Mouse (Mus musculus): ENCODE results near the gene Mrc1. TPM values are rescaled to one million over a fixed set of nuclear protein-coding genes. Genes with fewer than 3 reads are reported as not detected.

Gene Mrc1
- polyA plus RNA-seq, 1 experiment from 2014 or later = 2.2 TPM

DNA sequence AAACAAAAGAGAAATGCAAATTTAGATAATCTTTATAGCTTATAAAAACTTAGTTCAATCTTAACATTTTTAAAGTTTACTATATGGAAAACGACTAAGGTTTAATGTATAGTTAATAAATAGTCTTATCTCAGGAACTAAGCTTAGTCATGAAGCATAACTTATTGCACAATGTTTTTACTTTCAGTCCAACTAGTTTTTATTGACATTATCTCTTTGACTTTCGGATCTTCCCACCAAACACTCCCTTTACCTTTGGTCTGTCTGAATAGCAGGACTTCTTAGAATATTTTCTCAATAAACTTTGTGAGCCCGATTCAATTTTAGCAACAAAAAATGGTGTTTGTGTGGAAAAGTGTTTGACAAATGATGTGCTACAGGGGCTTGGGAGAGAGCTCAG, 12.5 kb upstream of the Mrc1 start:
- no peaks in the 10 kb centered on the region for H3K27me3 ChIP-seq (replicated peaks; ENCODE audit: low read depth, poor library complexity, severe bottlenecking)
- no peak overlapping the region for H3K4me3 ChIP-seq
- no peak overlapping the region for H3K27ac ChIP-seq (replicated peaks)
- H3K4me1 ChIP-seq = no peaks in the 10 kb centered on the region
- 88% methylated on average over 3 of the region's 3 CpGs for WGBS
- no peaks in the 10 kb centered on the region for H3K9me3 ChIP-seq
- no peak for DNase-seq (ENCODE audit: low spot score)
- no peaks in the 10 kb centered on the region for H3K36me3 ChIP-seq (replicated peaks)

DNA sequence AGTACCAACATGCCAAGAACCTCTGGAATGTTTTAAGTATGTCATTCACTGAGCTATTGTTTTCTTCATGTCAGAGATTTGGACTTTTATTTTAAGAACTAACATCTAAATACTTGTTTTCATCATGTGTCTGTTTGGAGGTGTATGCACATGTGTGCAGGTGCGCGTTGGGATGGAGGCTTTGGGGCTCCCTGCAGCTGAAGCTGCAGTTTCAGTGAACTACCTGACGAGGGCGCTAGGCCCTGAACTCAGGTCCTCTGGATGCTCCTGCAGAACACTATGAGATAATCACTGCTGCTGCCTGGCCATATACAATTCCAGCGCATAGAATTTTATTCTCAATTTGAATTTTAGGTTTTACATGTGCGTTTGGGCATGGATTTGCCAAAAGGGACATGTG, 11.1 kb upstream of the Mrc1 start:
- Histone ChIP-seq H3K4me1 (no peaks in the 10 kb centered on the region), H3K27ac (replicated peaks) (no peak overlapping the region), H3K9me3 (no peaks in the 10 kb centered on the region), H3K36me3 (replicated peaks) (no peaks in the 10 kb centered on the region), H3K4me3 (no peak overlapping the region), H3K27me3 (replicated peaks; ENCODE audit: low read depth, poor library complexity, severe bottlenecking) (no peaks in the 10 kb centered on the region)
- 76% methylated on average over 6 of the region's 6 CpGs for WGBS
- DNase-seq (ENCODE audit: low spot score) = no peak

DNA sequence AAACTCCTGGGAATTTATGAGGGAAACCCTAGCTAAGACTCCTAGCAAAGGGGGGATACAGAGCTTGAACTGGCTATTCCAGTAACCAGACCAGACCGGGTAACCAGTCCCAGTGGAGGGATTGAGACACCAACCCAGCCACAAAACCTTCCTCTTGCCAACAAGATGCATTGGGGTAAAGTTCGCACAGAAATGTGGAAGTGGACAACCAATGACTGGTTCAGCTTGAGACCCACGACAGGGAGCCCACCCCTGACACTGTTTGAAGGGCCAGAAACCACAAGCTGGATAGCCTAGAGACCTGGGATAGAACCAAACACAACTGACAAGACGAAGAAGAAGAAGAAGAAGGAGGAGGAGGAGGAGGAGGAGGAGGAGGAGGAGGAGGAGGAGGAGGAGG, 4.8 kb upstream of the Mrc1 start:
- no peak for DNase-seq (ENCODE audit: low spot score)
- Histone ChIP-seq H3K4me1 (no peaks in the 10 kb centered on the region), H3K9me3 (no peaks in the 10 kb centered on the region), H3K27me3 (replicated peaks; ENCODE audit: low read depth, poor library complexity, severe bottlenecking) (no peaks in the 10 kb centered on the region), H3K4me3 (no peak overlapping the region), H3K36me3 (replicated peaks) (no peaks in the 10 kb centered on the region), H3K27ac (replicated peaks) (no peak overlapping the region)
- WGBS = 80% methylated on average over 4 of the region's 4 CpGs

DNA sequence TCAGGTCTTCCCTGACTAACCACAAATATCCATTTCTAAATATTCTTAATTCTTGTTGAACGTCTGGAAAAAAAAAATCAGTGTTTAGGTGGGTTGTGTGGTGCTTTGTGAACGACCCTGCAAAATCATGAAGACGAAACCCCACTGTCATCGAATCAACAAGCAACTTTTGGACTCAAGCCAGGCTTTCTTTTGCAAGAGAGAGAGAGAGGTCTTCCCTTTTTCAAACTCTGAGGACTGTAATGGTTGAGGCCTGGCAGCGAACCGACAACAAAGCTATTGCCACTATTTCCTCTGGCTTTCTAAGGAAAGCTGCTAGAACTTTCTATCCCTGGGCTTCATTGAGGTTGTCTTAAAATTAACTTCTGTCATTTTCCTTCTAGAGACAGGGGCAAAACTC, 697 bp upstream of the Mrc1 start:
- WGBS = 86% methylated on average over 6 of the region's 6 CpGs
- no peak for DNase-seq (ENCODE audit: low spot score)
- H3K4me3 ChIP-seq = no peak overlapping the region

DNA sequence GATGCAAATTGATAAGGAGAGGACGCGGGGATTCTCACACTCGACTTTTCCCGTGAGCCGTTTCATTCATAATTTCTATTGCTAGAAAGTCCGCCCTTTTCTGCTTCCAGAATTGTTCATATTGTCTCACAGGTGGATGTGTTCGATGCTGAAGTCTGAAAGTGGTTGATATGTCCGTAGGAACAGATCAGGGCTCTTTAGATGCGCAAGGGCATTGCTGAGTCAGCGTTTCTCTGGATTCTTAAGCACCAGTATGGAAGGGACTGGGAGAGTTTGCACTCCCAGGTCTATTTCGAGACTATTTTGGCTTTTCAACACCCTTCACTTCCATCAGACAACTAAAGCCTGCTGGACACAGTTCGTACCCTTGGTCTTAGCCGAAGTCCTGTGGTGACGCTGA, 787 bp downstream of the Mrc1 start:
- Histone ChIP-seq H3K27ac (replicated peaks) (no peak overlapping the region), H3K4me3 (no peak overlapping the region), H3K9me3 (no peaks in the 10 kb centered on the region), H3K27me3 (replicated peaks; ENCODE audit: low read depth, poor library complexity, severe bottlenecking) (no peaks in the 10 kb centered on the region), H3K36me3 (replicated peaks) (no peaks in the 10 kb centered on the region), H3K4me1 (no peaks in the 10 kb centered on the region)
- 90% methylated on average over 14 of the region's 14 CpGs for WGBS
- DNase-seq (ENCODE audit: low spot score) = no peak

More for the DNA sequence above, 697 bp upstream of the Mrc1 start:
- H3K9me3 ChIP-seq = no peaks in the 10 kb centered on the region
- no peaks in the 10 kb centered on the region for H3K36me3 ChIP-seq (replicated peaks)
- H3K4me1 ChIP-seq = no peaks in the 10 kb centered on the region
- no peak overlapping the region for H3K27ac ChIP-seq (replicated peaks)
- no peaks in the 10 kb centered on the region for H3K27me3 ChIP-seq (replicated peaks; ENCODE audit: low read depth, poor library complexity, severe bottlenecking)

DNA sequence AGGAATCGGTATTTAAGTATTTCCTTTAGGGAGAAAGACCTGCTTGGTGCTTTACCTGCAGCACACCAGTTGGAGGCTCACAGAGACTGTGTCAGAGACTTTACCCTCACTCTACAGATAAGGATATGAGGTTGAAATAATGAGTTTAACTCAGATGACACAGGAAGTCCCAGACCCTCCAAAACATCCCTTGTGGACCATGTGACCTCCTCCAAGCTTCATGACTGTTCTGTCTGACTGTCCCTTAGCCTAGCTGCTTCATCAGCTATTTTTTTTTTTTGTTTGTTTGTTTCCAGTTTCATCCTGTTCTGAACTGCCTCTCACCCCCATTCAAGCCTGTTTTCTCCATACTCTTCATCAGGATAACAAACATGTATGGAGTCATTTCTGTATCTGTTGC, 3.7 kb downstream of the Mrc1 start:
- no peak for DNase-seq (ENCODE audit: low spot score)
- Histone ChIP-seq H3K36me3 (replicated peaks) (no peaks in the 10 kb centered on the region), H3K4me3 (no peak overlapping the region), H3K9me3 (no peaks in the 10 kb centered on the region), H3K4me1 (no peaks in the 10 kb centered on the region), H3K27ac (replicated peaks) (no peak overlapping the region), H3K27me3 (replicated peaks; ENCODE audit: low read depth, poor library complexity, severe bottlenecking) (no peaks in the 10 kb centered on the region)
- WGBS = 88% methylated on average over 1 of the region's 1 CpGs

DNA sequence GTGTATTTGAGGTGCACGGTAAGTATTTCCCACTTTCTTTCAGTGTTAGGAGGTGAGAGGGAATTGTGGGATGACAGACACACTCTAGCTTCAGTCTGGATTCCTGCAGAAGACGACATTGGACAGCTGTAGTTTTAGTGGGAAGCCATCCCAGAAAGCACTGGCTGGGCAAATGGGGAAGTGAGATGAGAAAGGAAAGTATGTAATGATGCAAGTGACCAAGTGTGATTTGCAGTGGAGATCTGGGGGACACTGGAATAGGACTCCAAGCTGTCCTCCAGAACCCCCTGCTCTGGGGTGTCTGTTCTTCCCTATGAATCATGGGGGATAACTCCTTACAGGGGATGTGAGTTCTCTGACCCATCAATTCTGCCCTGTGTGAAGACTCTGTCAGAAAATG, 4.8 kb downstream of the Mrc1 start:
- 84% methylated on average over 2 of the region's 2 CpGs for WGBS
- no peaks in the 10 kb centered on the region for H3K4me1 ChIP-seq
- H3K36me3 ChIP-seq (replicated peaks) = no peaks in the 10 kb centered on the region
- no peak overlapping the region for H3K4me3 ChIP-seq
- DNase-seq (ENCODE audit: low spot score) = no peak
- no peaks in the 10 kb centered on the region for H3K9me3 ChIP-seq
- no peak overlapping the region for H3K27ac ChIP-seq (replicated peaks)
- H3K27me3 ChIP-seq (replicated peaks; ENCODE audit: low read depth, poor library complexity, severe bottlenecking) = no peaks in the 10 kb centered on the region

DNA sequence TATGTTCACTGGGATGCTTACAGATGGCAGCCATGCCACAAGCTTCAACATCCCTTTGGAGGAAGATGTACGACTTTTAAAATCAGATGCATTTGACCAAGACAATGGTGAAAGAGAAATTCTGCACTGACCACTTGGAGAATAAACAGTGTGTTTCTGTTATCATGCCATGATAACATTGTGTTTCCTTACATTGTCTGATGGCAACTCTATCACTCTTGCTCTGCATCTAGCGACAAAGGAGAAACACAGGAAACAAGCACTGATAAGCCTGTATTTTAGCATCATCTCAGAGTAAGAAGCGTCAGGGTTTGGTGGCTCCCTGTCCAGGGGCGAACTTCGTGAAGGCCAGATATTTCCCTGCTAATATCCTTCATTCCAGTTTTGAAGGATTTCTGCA, 6.1 kb downstream of the Mrc1 start:
- no peaks in the 10 kb centered on the region for H3K36me3 ChIP-seq (replicated peaks)
- whole genome bisulfite sequencing = 90% methylated on average over 5 of the region's 5 CpGs
- no peak overlapping the region for H3K4me3 ChIP-seq
- H3K27me3 ChIP-seq (replicated peaks; ENCODE audit: low read depth, poor library complexity, severe bottlenecking) = no peaks in the 10 kb centered on the region
- H3K4me1 ChIP-seq = no peaks in the 10 kb centered on the region
- H3K9me3 ChIP-seq = no peaks in the 10 kb centered on the region
- DNase-seq (ENCODE audit: low spot score) = no peak
- no peak overlapping the region for H3K27ac ChIP-seq (replicated peaks)

DNA sequence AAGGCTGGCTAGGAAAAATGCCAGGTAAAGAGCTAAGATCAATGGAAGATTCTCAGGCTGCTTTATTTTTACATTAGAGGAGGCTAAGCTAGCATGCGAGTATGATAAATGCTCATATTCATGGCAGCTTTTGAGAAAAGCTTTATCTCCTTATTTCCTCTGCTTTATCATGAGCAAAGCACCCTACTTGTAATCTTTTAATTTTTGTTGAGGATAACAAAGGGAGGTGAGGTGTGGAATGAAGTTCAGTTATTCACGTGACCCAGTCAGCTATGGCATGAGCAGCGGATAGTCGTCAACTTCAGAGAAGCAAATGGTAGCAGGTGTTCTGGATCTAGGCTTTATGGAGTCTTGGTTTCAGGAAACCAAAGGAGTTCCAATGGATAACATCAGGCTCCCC, 7.7 kb downstream of the Mrc1 start:
- no peak for DNase-seq (ENCODE audit: low spot score)
- H3K9me3 ChIP-seq = no peaks in the 10 kb centered on the region
- no peaks in the 10 kb centered on the region for H3K36me3 ChIP-seq (replicated peaks)
- no peaks in the 10 kb centered on the region for H3K27me3 ChIP-seq (replicated peaks; ENCODE audit: low read depth, poor library complexity, severe bottlenecking)
- H3K4me1 ChIP-seq = no peaks in the 10 kb centered on the region
- 88% methylated on average over 4 of the region's 4 CpGs for WGBS
- H3K27ac ChIP-seq (replicated peaks) = no peak overlapping the region
- no peak overlapping the region for H3K4me3 ChIP-seq

DNA sequence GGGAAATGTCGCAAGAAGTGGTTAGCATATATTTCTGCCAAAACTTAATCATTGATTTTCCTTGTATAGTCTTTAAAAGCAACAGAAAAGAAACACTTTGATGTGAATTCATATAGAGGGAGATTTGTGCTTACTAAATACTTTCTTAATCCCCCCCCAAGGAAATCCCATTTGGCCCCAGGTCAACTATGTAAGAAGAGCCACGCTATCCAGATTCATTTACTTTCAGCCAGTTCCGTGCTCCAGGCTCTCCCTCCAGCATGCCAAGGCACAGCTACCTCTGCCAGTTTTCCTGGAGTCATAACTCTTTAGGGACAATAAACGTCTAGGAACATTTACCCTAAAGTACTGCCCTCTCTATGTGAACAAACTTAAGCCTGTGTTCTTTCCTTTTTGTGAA, 8.5 kb downstream of the Mrc1 start:
- no peaks in the 10 kb centered on the region for H3K4me1 ChIP-seq
- no peak for DNase-seq (ENCODE audit: low spot score)
- 69% methylated on average over 4 of the region's 4 CpGs for WGBS
- H3K4me3 ChIP-seq = no peak overlapping the region
- no peak overlapping the region for H3K27ac ChIP-seq (replicated peaks)
- H3K27me3 ChIP-seq (replicated peaks; ENCODE audit: low read depth, poor library complexity, severe bottlenecking) = no peaks in the 10 kb centered on the region
- no peaks in the 10 kb centered on the region for H3K9me3 ChIP-seq
- H3K36me3 ChIP-seq (replicated peaks) = no peaks in the 10 kb centered on the region

DNA sequence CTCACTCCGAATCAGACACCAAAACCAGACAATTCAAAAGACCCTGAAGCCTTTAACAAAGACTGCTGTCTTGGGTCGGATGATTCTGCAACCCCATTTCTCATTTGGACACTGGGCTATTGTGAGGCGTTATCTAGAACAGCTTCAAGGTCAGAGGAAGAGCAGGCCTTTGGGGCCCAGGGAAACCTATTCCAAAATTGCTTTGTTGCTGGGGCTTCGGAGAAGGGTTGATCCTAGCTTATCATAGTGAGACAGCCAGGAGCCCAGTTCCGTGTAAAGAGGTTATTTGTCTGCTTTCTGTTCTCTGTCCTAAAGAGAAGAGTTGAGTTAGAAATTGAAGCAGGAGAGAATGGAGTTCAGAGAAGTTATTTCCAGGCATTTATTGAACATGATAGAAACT, 10.0 kb downstream of the Mrc1 start:
- no peak for DNase-seq (ENCODE audit: low spot score)
- WGBS = 65% methylated on average over 5 of the region's 5 CpGs

DNA sequence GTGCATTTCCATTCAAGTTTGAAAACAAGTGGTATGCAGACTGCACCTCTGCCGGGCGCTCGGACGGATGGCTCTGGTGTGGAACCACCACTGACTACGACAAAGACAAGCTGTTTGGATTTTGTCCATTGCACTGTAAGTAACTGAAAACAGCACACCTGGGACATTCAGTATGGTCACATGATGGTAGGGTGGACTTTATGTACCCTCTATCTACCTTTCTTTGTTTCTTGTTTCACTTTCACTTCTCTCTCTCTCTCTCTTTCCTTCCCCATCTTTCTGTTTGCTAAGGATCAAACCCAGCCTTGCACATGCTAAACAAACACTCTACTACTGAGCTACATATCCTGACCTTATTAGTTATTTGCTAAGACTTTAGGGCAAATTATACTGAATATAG, 15.0 kb downstream of the Mrc1 start:
- no peaks in the 10 kb centered on the region for H3K4me1 ChIP-seq
- DNase-seq (ENCODE audit: low spot score) = no peak
- H3K27ac ChIP-seq (replicated peaks) = no peak overlapping the region
- WGBS = 91% methylated on average over 5 of the region's 5 CpGs
- no peaks in the 10 kb centered on the region for H3K36me3 ChIP-seq (replicated peaks)
- H3K27me3 ChIP-seq (replicated peaks; ENCODE audit: low read depth, poor library complexity, severe bottlenecking) = no peaks in the 10 kb centered on the region
- H3K4me3 ChIP-seq = no peak overlapping the region
- H3K9me3 ChIP-seq = no peaks in the 10 kb centered on the region

More for the DNA sequence above, 10.0 kb downstream of the Mrc1 start:
- no peaks in the 10 kb centered on the region for H3K4me1 ChIP-seq
- H3K4me3 ChIP-seq = no peak overlapping the region
- H3K36me3 ChIP-seq (replicated peaks) = no peaks in the 10 kb centered on the region
- no peaks in the 10 kb centered on the region for H3K9me3 ChIP-seq
- no peaks in the 10 kb centered on the region for H3K27me3 ChIP-seq (replicated peaks; ENCODE audit: low read depth, poor library complexity, severe bottlenecking)
- no peak overlapping the region for H3K27ac ChIP-seq (replicated peaks)

DNA sequence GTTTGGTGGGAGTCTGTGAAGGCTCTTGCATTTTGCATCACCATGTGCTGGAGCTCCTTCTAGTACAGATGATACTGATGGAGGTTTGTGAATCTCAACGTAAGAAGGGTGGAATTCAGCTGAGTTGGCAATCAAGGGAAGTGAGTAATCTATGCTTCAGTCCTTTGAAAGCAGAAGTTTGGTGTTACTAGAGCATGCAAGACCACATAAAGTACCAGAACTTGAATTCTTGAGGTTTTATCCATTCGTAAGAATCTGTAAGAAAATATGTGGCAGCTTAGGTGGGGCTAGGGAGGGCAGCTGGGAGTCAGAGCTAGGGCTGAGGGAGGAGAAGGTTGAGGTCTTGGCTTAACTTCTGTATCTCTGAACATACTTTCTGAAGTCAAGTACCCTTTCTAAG, 15.5 kb downstream of the Mrc1 start:
- WGBS = 86% methylated on average over 2 of the region's 2 CpGs
- no peak overlapping the region for H3K27ac ChIP-seq (replicated peaks)
- no peaks in the 10 kb centered on the region for H3K4me1 ChIP-seq
- H3K36me3 ChIP-seq (replicated peaks) = no peaks in the 10 kb centered on the region
- H3K27me3 ChIP-seq (replicated peaks; ENCODE audit: low read depth, poor library complexity, severe bottlenecking) = no peaks in the 10 kb centered on the region
- H3K9me3 ChIP-seq = no peaks in the 10 kb centered on the region
- H3K4me3 ChIP-seq = no peak overlapping the region
- no peak for DNase-seq (ENCODE audit: low spot score)

Data from embryonic facial prominence, embryonic 10.5 days (tissue).